Mouse (Mus musculus) lung, adult 2 months (tissue): ENCODE data around the gene Fut8.

Experiments used
- CTCF ChIP-seq: fragments of 200-500 bp; IDR thresholded peaks from 2 replicates; pipeline ENCODE4 v1.5.1; 2011; ENCODE audit warnings: mild to moderate bottlenecking, low read length, control low read depth; ENCODE audit not compliant: insufficient read depth
- POLR2A ChIP-seq: fragments of 200-500 bp; IDR thresholded peaks from 2 replicates; pipeline ENCODE4 v1.6.1; 2011; ENCODE audit warnings: low read depth, mild to moderate bottlenecking, control low read depth, low read length, borderline replicate concordance; ENCODE audit errors: extremely low read depth

GRCm38 (mm10) chr12:77349543-77349942 is 111.6 kb downstream of the Fut8 start:
- no peak for TF ChIP-seq POLR2A
- TF ChIP-seq CTCF: no peak
